Mouse (Mus musculus): ENCODE data around the gene Met.

Met gene

GRCm38 (mm10) chr6:17491502-17491901 is 27.9 kb downstream of the Met start:
- no peak for DNase-seq (ENCODE audit: low read depth, low spot score)

GRCm38 (mm10) chr6:17492062-17492461 is 28.5 kb downstream of the Met start:
- DNase-seq (ENCODE audit: low read depth, low spot score) = peak; percentile 12

- DNase-seq (ENCODE audit: low read depth, low spot score) = no peak
Measured at GRCm38 (mm10) chr6:17495413-17495812, 31.8 kb downstream of the Met start.

- no peak for DNase-seq (ENCODE audit: low read depth, low spot score)
Measured at GRCm38 (mm10) chr6:17497366-17497765, 33.8 kb downstream of the Met start.

GRCm38 (mm10) chr6:17498801-17499200 is 35.2 kb downstream of the Met start:
- no peak for DNase-seq (ENCODE audit: low read depth, low spot score)

GRCm38 (mm10) chr6:17501440-17501839 is 37.8 kb downstream of the Met start:
- no peak for DNase-seq (ENCODE audit: low read depth, low spot score)

- DNase-seq (ENCODE audit: low read depth, low spot score) = no peak
Measured at GRCm38 (mm10) chr6:17502311-17502710, 38.7 kb downstream of the Met start.

- no peak for DNase-seq (ENCODE audit: low read depth, low spot score)
Measured at GRCm38 (mm10) chr6:17503724-17504123, 40.1 kb downstream of the Met start.

GRCm38 (mm10) chr6:17505530-17505929 is 41.9 kb downstream of the Met start:
- no peak for DNase-seq (ENCODE audit: low read depth, low spot score)

- DNase-seq (ENCODE audit: low read depth, low spot score) = no peak
Measured at GRCm38 (mm10) chr6:17506831-17507230, 43.2 kb downstream of the Met start.

- DNase-seq (ENCODE audit: low read depth, low spot score) = no peak
Measured at GRCm38 (mm10) chr6:17508184-17508583, 44.6 kb downstream of the Met start.

- DNase-seq (ENCODE audit: low read depth, low spot score) = no peak
Measured at GRCm38 (mm10) chr6:17508604-17509372, 45.2 kb downstream of the Met start.

GRCm38 (mm10) chr6:17513381-17513780 is 49.8 kb downstream of the Met start:
- DNase-seq (ENCODE audit: low read depth, low spot score) = no peak

GRCm38 (mm10) chr6:17515775-17516460 is 52.3 kb downstream of the Met start:
- DNase-seq (ENCODE audit: low read depth, low spot score) = no peak

GRCm38 (mm10) chr6:17521901-17522717 is 58.5 kb downstream of the Met start:
- no peak for DNase-seq (ENCODE audit: low read depth, low spot score)

GRCm38 (mm10) chr6:17522917-17523316 is 59.3 kb downstream of the Met start:
- no peak for DNase-seq (ENCODE audit: low read depth, low spot score)

- DNase-seq (ENCODE audit: low read depth, low spot score) = no peak
Measured at GRCm38 (mm10) chr6:17529490-17530269, 66.1 kb downstream of the Met start.

- no peak for DNase-seq (ENCODE audit: low read depth, low spot score)
Measured at GRCm38 (mm10) chr6:17541615-17542014, 78.0 kb downstream of the Met start.

GRCm38 (mm10) chr6:17542383-17542782 is 78.8 kb downstream of the Met start:
- DNase-seq (ENCODE audit: low read depth, low spot score) = no peak

- no peak for DNase-seq (ENCODE audit: low read depth, low spot score)
Measured at GRCm38 (mm10) chr6:17545480-17545879, 81.9 kb downstream of the Met start.

- DNase-seq (ENCODE audit: low read depth, low spot score) = no peak
Measured at GRCm38 (mm10) chr6:17546341-17546740, 82.7 kb downstream of the Met start.

All from ZHBTc4 (cell line).